Mouse (Mus musculus) stomach, postnatal 0 days (tissue): ENCODE measurements around the gene 4933424G06Rik.

Source experiments
- CTCF ChIP-seq: IDR thresholded peaks from 2 replicates; pipeline ENCODE4 v1.5.1; 2016; ENCODE audit warnings: antibody characterized with exemption, low read depth, mild to moderate bottlenecking, moderate library complexity
- EP300 ChIP-seq: optimal IDR thresholded peaks from 2 replicates; pipeline ENCODE3; 2016; ENCODE audit warnings: antibody characterized with exemption

- no peak for TF ChIP-seq CTCF
- TF ChIP-seq EP300 = no peak
These were observed at the start of gene 4933424G06Rik for GRCm38 (mm10) chr1:36709854-36710280.
